Mouse (Mus musculus): Measurements from ENCODE around the gene Ints4. TPM values are rescaled to one million over a fixed set of nuclear protein-coding genes. Genes with fewer than 3 reads are reported as not detected.

Ints4 gene
- total RNA-seq, 4 experiments from 2014 or later, result 24.8 to 29.8 (median 25.7) TPM

DNA sequence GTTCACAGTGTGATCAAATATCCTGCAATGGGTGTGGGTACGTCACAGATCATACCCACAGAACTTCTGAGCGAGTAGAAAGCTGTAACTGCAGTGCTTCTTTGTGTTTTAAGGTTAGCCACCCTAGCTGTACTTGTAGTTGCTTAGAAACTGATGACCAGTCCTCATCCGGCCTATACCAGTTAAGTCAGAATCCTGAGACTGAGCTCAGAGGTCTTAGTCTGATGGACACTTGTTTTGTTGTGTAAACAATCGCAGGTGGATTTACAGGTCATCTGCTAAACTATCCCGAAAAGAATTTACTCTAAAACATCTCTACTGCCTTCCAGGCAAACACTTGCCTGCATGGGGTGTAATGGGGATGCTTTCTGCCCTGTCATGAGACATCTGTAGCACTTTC is 55.8 kb downstream of the Ints4 start:
- no peak for DNase-seq (ENCODE audit: low spot score in 2 of 2)

DNA sequence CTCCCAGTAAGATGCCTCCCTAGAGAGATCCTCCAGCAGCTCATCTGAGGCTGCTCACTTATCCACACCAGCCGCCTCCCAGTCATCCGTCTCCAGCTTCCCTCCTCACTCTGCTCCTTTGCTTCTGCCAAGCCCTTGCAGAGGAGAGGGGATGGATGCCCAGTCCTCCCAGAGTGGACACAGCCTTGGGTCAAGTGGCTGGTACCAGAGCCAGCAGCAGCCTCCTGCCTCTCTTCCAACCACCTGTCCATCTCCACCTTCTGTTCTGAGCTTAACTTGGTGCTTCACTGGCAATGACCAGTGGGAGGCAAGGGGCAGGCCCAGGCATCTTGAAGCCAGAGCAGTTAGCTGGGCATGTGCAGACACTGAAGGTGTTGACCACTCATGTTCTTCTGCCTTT is 65.7 kb downstream of the Ints4 start:
- peak; percentile 34 to 66 for DNase-seq (ENCODE audit: low spot score in 2 of 2)

GRCm38 (mm10) chr7:97549301-97549700 is 68.5 kb downstream of the Ints4 start:
- DNase-seq (ENCODE audit: low spot score in 2 of 2), result peak in 1 of 2 experiments; percentile 11

DNA sequence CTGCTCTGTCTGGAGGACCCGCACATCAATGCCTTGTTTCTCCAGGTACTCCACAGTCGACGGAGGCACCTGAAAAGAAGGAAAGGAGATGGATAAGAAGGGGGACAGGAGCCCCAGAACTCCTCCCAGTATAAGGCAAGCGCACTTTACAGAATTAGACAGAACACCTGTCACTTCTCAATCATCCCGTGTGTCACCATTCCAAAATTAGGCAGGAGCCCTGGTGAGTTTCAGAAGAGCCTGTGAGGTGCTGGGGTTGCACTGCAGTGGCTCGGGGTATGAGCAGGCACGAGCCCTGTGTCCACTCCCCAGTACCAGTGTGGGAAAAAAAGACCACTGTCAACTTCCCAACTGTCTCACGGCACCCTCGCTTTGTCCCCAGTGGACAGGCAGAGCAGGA is 69.9 kb downstream of the Ints4 start:
- peak; percentile 21 to 32 for DNase-seq (ENCODE audit: low spot score in 2 of 2)

DNA sequence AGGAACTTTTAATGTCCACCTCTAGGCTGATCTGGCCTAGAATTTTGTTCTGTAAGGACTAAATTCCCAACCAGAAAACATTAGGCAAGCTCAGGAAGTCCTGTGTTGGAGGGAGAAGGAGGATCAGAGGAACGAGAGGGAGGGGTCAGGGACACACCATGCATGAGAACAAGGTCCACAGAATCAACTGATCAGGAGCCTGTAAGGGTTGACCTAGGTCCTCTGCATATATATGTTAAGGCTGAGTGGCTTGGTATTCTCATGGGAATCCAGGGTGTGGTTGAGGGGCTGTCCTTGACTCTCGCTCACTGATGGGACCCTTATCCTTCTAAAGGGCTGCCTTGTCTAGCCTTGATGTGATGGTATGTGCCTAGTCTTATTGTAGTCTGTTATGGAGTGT is 82.8 kb downstream of the Ints4 start:
- no peak for DNase-seq (ENCODE audit: low spot score in 2 of 2)

- DNase-seq (ENCODE audit: low spot score in 2 of 2), result no peak
Observed at GRCm38 (mm10) chr7:97569372-97569771, 88.6 kb downstream of the Ints4 start.

- no peak for DNase-seq (ENCODE audit: low spot score in 2 of 2)
Observed at GRCm38 (mm10) chr7:97570389-97570788, 89.6 kb downstream of the Ints4 start.

DNA sequence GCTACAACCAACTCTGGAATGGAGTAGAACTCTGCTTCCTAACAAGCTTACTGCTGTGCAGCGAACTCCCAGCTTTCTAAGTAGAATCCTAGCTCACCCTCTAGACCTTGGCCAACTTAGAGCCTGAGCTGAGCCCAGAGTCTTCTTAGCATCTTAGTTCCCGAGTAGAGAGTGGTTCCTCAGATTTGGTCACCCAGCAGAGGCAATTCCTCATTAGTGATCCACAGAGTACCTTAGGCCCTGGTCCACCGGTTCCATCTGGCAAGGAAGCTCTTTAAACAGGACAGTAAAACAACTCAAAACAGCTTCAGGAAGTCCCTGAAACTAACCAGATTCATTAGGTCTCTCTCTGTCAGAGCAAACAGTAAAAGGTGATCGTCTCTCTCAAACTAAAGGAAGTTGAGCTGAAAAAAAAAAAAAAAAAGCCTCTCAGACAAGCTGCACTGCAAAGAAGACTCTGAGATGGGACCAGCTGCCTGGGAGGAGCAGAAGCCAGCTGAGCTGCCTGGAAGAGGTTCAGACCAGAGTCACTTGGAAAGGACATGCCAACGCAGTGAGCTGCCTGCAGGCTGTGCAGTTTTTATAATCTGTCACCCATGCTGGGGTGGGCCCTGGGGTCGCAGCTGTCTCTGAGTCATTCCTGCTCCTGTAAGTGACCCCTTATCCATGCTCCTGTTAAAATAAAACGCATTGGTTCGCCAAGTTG is 97.8 kb downstream of the Ints4 start:
- peak; percentile 48 to 62 for DNase-seq (ENCODE audit: low spot score in 2 of 2)

- peak; percentile 87 to 88 for DNase-seq (ENCODE audit: low spot score in 2 of 2)
Observed at GRCm38 (mm10) chr7:97579067-97579975, 98.6 kb downstream of the Ints4 start, which contains the start of the genes Aamdc and Rsf1. Gene Aamdc (minus strand): TSS chr7:97579497. Gene Rsf1 (plus strand): TSS chr7:97579889.

- DNase-seq (ENCODE audit: low spot score in 2 of 2), result peak; percentile 10 to 20
Observed at GRCm38 (mm10) chr7:97579976-97580842, 99.5 kb downstream of the Ints4 start.

DNA sequence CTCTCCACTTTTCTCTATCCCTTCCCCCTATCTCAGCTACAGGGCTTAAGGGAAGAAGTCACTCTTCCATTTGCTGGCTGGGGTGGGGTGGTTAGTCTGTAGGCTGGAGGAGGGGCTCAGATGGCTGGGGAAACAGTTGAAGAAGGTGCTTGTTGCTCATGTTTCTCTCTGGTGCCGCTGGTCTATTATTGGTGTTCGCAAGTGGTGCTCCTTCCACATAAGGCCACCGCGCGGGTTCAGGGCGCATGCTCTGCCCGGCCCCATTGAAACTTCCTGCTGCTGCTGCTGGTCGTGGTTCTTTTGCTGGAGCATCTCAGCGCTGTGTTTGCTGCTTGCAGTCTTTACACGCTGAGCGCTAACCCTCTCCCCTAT is 100.1 kb downstream of the Ints4 start:
- DNase-seq (ENCODE audit: low spot score in 2 of 2), result peak; percentile 56 to 75

- no peak for DNase-seq (ENCODE audit: low spot score in 2 of 2)
Observed at GRCm38 (mm10) chr7:97588506-97588905, 107.8 kb downstream of the Ints4 start.

DNA sequence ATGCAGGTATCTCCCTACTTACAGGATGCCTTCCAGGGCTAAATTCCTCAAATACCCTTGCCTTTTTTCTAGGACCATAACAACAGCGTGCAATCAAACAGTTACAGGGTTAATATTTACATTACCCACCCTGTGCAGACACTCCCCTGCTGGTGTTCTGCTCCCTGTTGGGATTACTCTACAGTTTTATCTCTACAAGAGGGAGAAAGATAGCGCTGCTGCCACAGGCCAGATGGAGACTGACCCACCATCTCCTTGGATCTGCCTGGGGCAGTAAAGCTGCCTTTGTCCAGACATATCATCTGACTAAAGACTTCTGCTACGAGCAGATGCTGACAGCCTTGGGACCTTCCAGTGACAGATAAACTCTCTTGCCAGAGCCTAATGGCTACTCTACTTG is 109.7 kb downstream of the Ints4 start:
- no peak for DNase-seq (ENCODE audit: low spot score in 2 of 2)

Other genes with a start within 250 kb of the Ints4 start
- 1 to 10 TPM in 1 of 4 experiments, under 1 TPM in 3; 0.56 to 1.2 (median 0.80) TPM for gene Usp35, start 148.9 kb upstream of the Ints4 start, total RNA-seq (2022)
- gene Kctd21, start 148.6 kb upstream of the Ints4 start, total RNA-seq (2022), result 1 to 10 TPM; 3.3 to 4.1 (median 3.9) TPM
- gene Alg8, start 109.3 kb upstream of the Ints4 start, total RNA-seq (2022), result 1 to 10 TPM; 1.9 to 3.9 (median 3.6) TPM
- gene Ndufc2, start 81.0 kb upstream of the Ints4 start, total RNA-seq (2022), result 100 to 1,000 TPM; 261 to 279 (median 268) TPM
- 10 to 100 TPM in 3 of 4 experiments, 1 to 10 TPM in 1; 9.5 to 19.3 (median 15.2) TPM for gene Thrsp, start 63.2 kb upstream of the Ints4 start, total RNA-seq (2022)
- gene Kctd14, start 29.6 kb upstream of the Ints4 start, total RNA-seq (2022), result under 1 TPM in 1 of 4 experiments, not detected in 3; 0.17 TPM
- gene Aamdc, start 98.5 kb downstream of the Ints4 start, total RNA-seq (2022), result 100 to 1,000 TPM; 117 to 148 (median 134) TPM
- gene Rsf1, start 98.9 kb downstream of the Ints4 start, total RNA-seq (2022), result 10 to 100 TPM; 13.6 to 16.2 (median 14.5) TPM
- gene Clns1a, start 215.7 kb downstream of the Ints4 start, total RNA-seq (2022), result 10 to 100 TPM; 30.6 to 32.6 (median 31.4) TPM

Measured in gastrocnemius, adult 8-10 months (tissue).